ENCODE assay signal across 26 mouse cellular contexts in genomic region chr3:146110358-146110757, GRCm38 (mm10). TPM values are rescaled to one million over a fixed set of nuclear protein-coding genes. Genes with fewer than 3 reads are reported as not detected.
DNase-seq lines count a peak whose midpoint lies in the region; ATAC-seq and TF ChIP-seq lines count a peak whose summit lies in the region.
"Had no signal": no experiment of that assay in that cellular context is flagged by ENCODE, and none has a peak within 500 bp of the region (broad histone marks: within the 10 kb centered on the region; RNA-seq: fewer than 3 reads in every experiment).

No protein-coding gene starts in this region.

- no peak for TF ChIP-seq EP300 in heart, postnatal 0 days (IDR thresholded peaks at IDR 0.05; ENCODE audit: low read depth)
- TF ChIP-seq EP300 in heart, adult 2 months (IDR thresholded peaks at IDR 0.05; ENCODE audit: insufficient read depth, low read depth, low read length) = no peak

- H3K4me2 ChIP-seq in heart, postnatal 0 days (ENCODE audit: low read depth, low read length) = no peak overlapping the region
- H3K4me2 ChIP-seq: embryonic facial prominence, embryonic 15.5 days; forebrain, embryonic 12.5 days; hindbrain, embryonic 15.5 days; limb, embryonic 13.5 days; midbrain, embryonic 13.5 days; neural tube, embryonic 15.5 days had no signal

- TF ChIP-seq POLR2A in heart, adult 2 months (IDR thresholded peaks at IDR 0.05; ENCODE audit: insufficient read depth, low read depth, low read length) = no peak

- no peaks in the 10 kb centered on the region for H3K27me3 ChIP-seq in heart, postnatal 0 days (ENCODE audit: control insufficient read depth, insufficient read depth, low read length)
- H3K27me3 ChIP-seq in heart, adult 2 months (ENCODE audit: control insufficient read depth, insufficient read depth, low read length) = no peaks in the 10 kb centered on the region
- H3K27me3 ChIP-seq: embryonic facial prominence, embryonic 15.5 days; limb, embryonic 13.5 days; neural tube, embryonic 15.5 days; Patski had no signal

- intact Hi-C loops in heart, adult 2 months (cut with DNase I) = no loop called here

- no peaks in the 10 kb centered on the region for H3K79me2 ChIP-seq in heart, adult 2 months (replicated peaks; ENCODE audit: control insufficient read depth, insufficient read depth, low read length)

- no peaks in the 10 kb centered on the region for H3K4me1 ChIP-seq in heart, postnatal 0 days (ENCODE audit: control insufficient read depth, insufficient read depth)
- H3K4me1 ChIP-seq in heart, adult 2 months (ENCODE audit: control insufficient read depth, insufficient read depth, low read length) = peaks cover 5% of the 10 kb centered on the region

- H3K9me3 ChIP-seq in heart, postnatal 0 days (replicated peaks; ENCODE audit: control insufficient read depth, low read length) = no peaks in the 10 kb centered on the region
- H3K9me3 ChIP-seq: embryonic facial prominence, embryonic 15.5 days; hindbrain, embryonic 15.5 days; limb, embryonic 13.5 days; midbrain, embryonic 13.5 days; neural tube, embryonic 15.5 days had no signal

- no peak overlapping the region for H3K4me3 ChIP-seq in heart, postnatal 0 days (ENCODE audit: low read depth, low read length)
- no peak overlapping the region for H3K4me3 ChIP-seq in heart, adult 2 months
- H3K4me3 ChIP-seq: embryonic facial prominence, embryonic 15.5 days; forebrain, embryonic 12.5 days; hindbrain, embryonic 15.5 days; limb, embryonic 13.5 days; midbrain, embryonic 13.5 days; neural tube, embryonic 15.5 days had no signal

- peak; percentile 32 for DNase-seq in heart, postnatal 0 days (ENCODE audit: low spot score)
- DNase-seq in heart, adult 2 months = no peak
- DNase-seq in A20 (ENCODE audit: low read depth, low spot score) (peak; percentile 38), adipocyte (ENCODE audit: low spot score) (peak; percentile 73)
- DNase-seq in kidney, adult 9 months = no peak
- no peak for DNase-seq in T-cell, adult 2 months (ENCODE audit: low spot score)
- DNase-seq: cerebellum, postnatal 10 days; embryo, embryonic 11 days; kidney, adult 2 months; kidney, postnatal 36 days; lung, postnatal 14 days; right cerebral cortex, postnatal 4 days; thymus, postnatal 4 days had no signal

- TF ChIP-seq CTCF in heart, postnatal 0 days (IDR thresholded peaks at IDR 0.05; ENCODE audit: low read depth) = no peak
- TF ChIP-seq CTCF in heart, adult 2 months (IDR thresholded peaks at IDR 0.05) = no peak

- H3K9ac ChIP-seq in heart, postnatal 0 days (replicated peaks; ENCODE audit: low read depth, low read length) = no peak overlapping the region
- H3K9ac ChIP-seq in heart, adult 2 months (ENCODE audit: low read depth, low read length) = no peak overlapping the region
- H3K9ac ChIP-seq: embryonic facial prominence, embryonic 15.5 days; forebrain, embryonic 12.5 days; hindbrain, embryonic 15.5 days; limb, embryonic 13.5 days; liver, embryonic 14.5 days; midbrain, embryonic 13.5 days; neural tube, embryonic 15.5 days had no signal

- H3K36me3 ChIP-seq in heart, postnatal 0 days (replicated peaks; ENCODE audit: control insufficient read depth, insufficient read depth, low read length) = no peaks in the 10 kb centered on the region
- no peaks in the 10 kb centered on the region for H3K36me3 ChIP-seq in heart, adult 2 months (ENCODE audit: control insufficient read depth, insufficient read depth, low read length)
- H3K36me3 ChIP-seq: embryonic facial prominence, embryonic 15.5 days; forebrain, embryonic 12.5 days; hindbrain, embryonic 15.5 days; limb, embryonic 13.5 days; midbrain, embryonic 13.5 days; neural tube, embryonic 15.5 days had no signal

- no peak overlapping the region for H3K27ac ChIP-seq in heart, postnatal 0 days (ENCODE audit: low read depth)
- H3K27ac ChIP-seq in heart, adult 2 months = no peak overlapping the region; the same call in 1 of the 2 replicates
- H3K27ac ChIP-seq: embryonic facial prominence, embryonic 15.5 days; forebrain, embryonic 12.5 days; hindbrain, embryonic 15.5 days; limb, embryonic 13.5 days; liver, embryonic 14.5 days; midbrain, embryonic 13.5 days; neural tube, embryonic 15.5 days had no signal

- WGBS in heart, postnatal 0 days = 63% methylated on average over 2 of the region's 2 CpGs
- 52% methylated on average over 2 of the region's 2 CpGs for WGBS in heart, adult 2 months

- no peak for ATAC-seq in heart, postnatal 0 days (ENCODE audit: insufficient read depth, low read depth)
- peak; percentile 36 for ATAC-seq in megakaryocyte progenitor cell, adult 5-6 weeks (replicated peaks; ENCODE audit: poor library complexity)
- ATAC-seq: CD4-positive, CD25-positive, alpha-beta regulatory T cell, adult 4 months; midbrain, embryonic 13.5 days; Patski had no signal

RNA-seq across cellular contexts. Expression of gene Wdr63, which starts 2.4 kb away (rescaled TPM):
- total RNA-seq in heart, postnatal 0 days (2014; rRNA removed; ENCODE audit: low replicate concordance) = not detected in 2 replicates
- polyA plus RNA-seq in heart, postnatal 0 days (2015; fragmentation: Nextera tagmentation; extraction: Ambion mirVana) = 0.12 TPM in 1 of 2 replicates, not detected in the other
- not detected for total RNA-seq in heart, adult 2 months (2021)
- 0.53 TPM in 1 of 2 replicates, not detected in the other for polyA plus RNA-seq in heart, adult 2 months (2012; rRNA removed)
- not detected in 2 replicates for total RNA-seq in megakaryocyte progenitor cell, adult 5-6 weeks (2015)
- not detected in 2 replicates for total RNA-seq in megakaryocyte progenitor cell, adult 5-6 weeks (2017)
- total RNA-seq: heart, postnatal 36 days had no signal
- polyA plus RNA-seq: CD4-positive, CD25-positive, alpha-beta regulatory T cell, adult 4 months; kidney, adult 2 months had no signal

RNA-seq across cellular contexts. Expression of gene Mcoln3, which starts 6.9 kb away (rescaled TPM):
- total RNA-seq in heart, postnatal 0 days (2014; rRNA removed; ENCODE audit: low replicate concordance) = 0.04 TPM in 1 of 2 replicates, not detected in the other
- 0.19 and 0.20 TPM in 2 replicates for polyA plus RNA-seq in heart, postnatal 0 days (2015; fragmentation: Nextera tagmentation; extraction: Ambion mirVana)
- not detected for total RNA-seq in heart, adult 2 months (2021)
- not detected in 2 replicates for polyA plus RNA-seq in heart, adult 2 months (2012; rRNA removed)
- 0.07 TPM in 1 of 2 replicates, not detected in the other for total RNA-seq in megakaryocyte progenitor cell, adult 5-6 weeks (2015)
- 0.21 and 0.44 TPM in 2 replicates for total RNA-seq in megakaryocyte progenitor cell, adult 5-6 weeks (2017)
- total RNA-seq: heart, postnatal 36 days; left cerebral cortex, postnatal 10 days had no signal

RNA-seq across cellular contexts. Expression of gene Mcoln2, which starts 39.3 kb away (rescaled TPM):
- not detected in 2 replicates for total RNA-seq in heart, postnatal 0 days (2014; rRNA removed; ENCODE audit: low replicate concordance)
- polyA plus RNA-seq in heart, postnatal 0 days (2015; fragmentation: Nextera tagmentation; extraction: Ambion mirVana) = 0.14 and 0.21 TPM in 2 replicates
- under 1 TPM in 1 of 2 experiments, not detected in 1; 0.18 TPM for total RNA-seq in heart, adult 2 months (2021)
- polyA plus RNA-seq in heart, adult 2 months (2012; rRNA removed) = 0.41 TPM in 1 of 2 replicates, not detected in the other
- 0.32 and 2.0 TPM in 2 replicates for total RNA-seq in megakaryocyte progenitor cell, adult 5-6 weeks (2015)
- 2.1 and 4.0 TPM in 2 replicates for total RNA-seq in megakaryocyte progenitor cell, adult 5-6 weeks (2017)
- total RNA-seq: layer of hippocampus, postnatal 14 days had no signal

Comparison
In these comparisons a context has a peak if more than half of its experiments do, and no peak if none do; other contexts are left out.
1. DNase-seq: peak in heart, postnatal 0 days (single experiment), A20 (single experiment) and adipocyte (single experiment); none in heart, adult 2 months (0 of 2), kidney, adult 9 months (single experiment) and T-cell, adult 2 months (single experiment).